Mouse (Mus musculus) liver, postnatal 0 days (tissue): ENCODE results near the gene G3bp2. TPM values are rescaled to one million over a fixed set of nuclear protein-coding genes. Genes with fewer than 3 reads are reported as not detected.

Experiments used
- ATAC-seq: fragments of 200-750 bp; cut with Nextera tagmentation; 2 replicates; pipeline ENCODE4 v1.8.0; 2017; ENCODE audit warnings: mild to moderate bottlenecking, moderate library complexity
- DNase-seq: peaks from one replicate; pipeline ENCODE4 v3.0.0-alpha.2; 2016
- H3K27ac ChIP-seq: fragments of 300-500 bp; sonication (generic); 2 replicates; pipeline ENCODE4 v1.5.1; 2014; ENCODE audit warnings: antibody characterized with exemption, moderate library complexity, mild to moderate bottlenecking, low read depth
- H3K27me3 ChIP-seq: fragments of 300-500 bp; sonication (generic); 2 replicates; pipeline ENCODE4 v1.6.1; 2014; ENCODE audit warnings: low read length, control low read depth, mixed read lengths; ENCODE audit not compliant: insufficient read depth
- H3K36me3 ChIP-seq: fragments of 300-500 bp; sonication (generic); replicated peaks from 2 replicates; pipeline ENCODE4 v1.6.1; 2014; ENCODE audit warnings: mild to moderate bottlenecking, control low read depth, low read length, moderate library complexity, mixed read lengths; ENCODE audit not compliant: insufficient read depth
- H3K4me1 ChIP-seq: fragments of 300-500 bp; sonication (generic); 2 replicates; pipeline ENCODE4 v1.6.1; 2014; ENCODE audit warnings: antibody characterized with exemption, mild to moderate bottlenecking, control low read depth; ENCODE audit not compliant: insufficient read depth
- H3K4me2 ChIP-seq: fragments of 300-500 bp; sonication (generic); 2 replicates; pipeline ENCODE4 v1.6.1; 2014; ENCODE audit warnings: low read depth, mild to moderate bottlenecking, low read length, moderate library complexity, mixed read lengths
- H3K4me3 ChIP-seq: fragments of 300-500 bp; sonication (generic); 2 replicates; pipeline ENCODE4 v1.5.1; 2014; ENCODE audit warnings: low read depth, low read length
- H3K9ac ChIP-seq: fragments of 300-500 bp; sonication (generic); replicated peaks from 2 replicates; pipeline ENCODE4 v1.6.1; 2014; ENCODE audit warnings: mild to moderate bottlenecking, moderate library complexity
- H3K9me3 ChIP-seq: fragments of 300-500 bp; sonication (generic); 2 replicates; pipeline ENCODE4 v1.6.1; 2016; ENCODE audit warnings: mild to moderate bottlenecking, control low read depth, low read length, mixed read lengths
- CTCF ChIP-seq: sonication (generic); IDR thresholded peaks from 2 replicates; pipeline ENCODE4 v1.5.1; 2016; ENCODE audit warnings: antibody characterized with exemption, low read depth
- EP300 ChIP-seq: IDR thresholded peaks from 2 replicates; pipeline ENCODE4 v1.6.1; 2016; ENCODE audit warnings: antibody characterized with exemption, low read depth, mild to moderate bottlenecking
- WGBS: fragments of 180-500 bp; shearing (Covaris S2); extraction: QIAGEN DNeasy Blood & Tissue Kit; methylation state at CpG from one replicate; pipeline ENCODE4 v1.1.7; 2014; ENCODE audit not compliant: insufficient replicate concordance; 5-methylcytosine and 5-hydroxymethylcytosine counted together
- polyA plus RNA-seq: library from polyadenylated mRNA; unstranded; fragments of >200 nt; fragmentation: Nextera tagmentation; extraction: Ambion mirVana; gene quantifications from 2 replicates; pipeline ENCODE4 v1.2.1, GENCODE M21; 2015

G3bp2 gene
- polyA plus RNA-seq, 1 experiment from 2014 or later, result 50.1 TPM

DNA sequence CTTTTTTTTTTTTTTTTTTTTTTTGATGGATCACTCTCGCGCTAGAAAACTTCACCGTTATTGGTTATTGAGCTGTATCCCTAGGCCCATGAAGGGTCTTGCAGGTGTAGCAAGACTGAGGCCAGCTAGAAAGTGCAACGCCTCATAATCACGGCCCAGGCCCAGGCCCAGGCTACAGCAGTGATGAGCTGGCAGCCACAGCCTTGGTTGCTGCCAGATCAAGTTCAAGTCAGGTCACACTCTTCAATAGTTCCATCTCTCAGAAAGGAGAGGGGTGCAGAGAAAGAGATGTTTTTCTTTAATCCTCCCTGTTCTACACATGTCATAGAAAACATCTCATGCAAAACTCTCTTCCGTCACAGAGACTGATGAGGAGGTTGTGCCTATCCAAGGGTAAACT lies 13.3 kb upstream of the G3bp2 start:
- TF ChIP-seq EP300 (no peak), CTCF (no peak)
- no peak for ATAC-seq
- Histone ChIP-seq H3K9me3 (no peaks in the 10 kb centered on the region), H3K36me3 (no peaks in the 10 kb centered on the region), H3K4me2 (no peak overlapping the region), H3K27ac (no peak overlapping the region), H3K27me3 (no peaks in the 10 kb centered on the region), H3K4me3 (no peak overlapping the region), H3K4me1 (peaks cover 2% of the 10 kb centered on the region; the same call in 1 of the 2 replicates), H3K9ac (no peak overlapping the region)
- WGBS, result 93% methylated on average over 6 of the region's 6 CpGs
- no peak for DNase-seq

DNA sequence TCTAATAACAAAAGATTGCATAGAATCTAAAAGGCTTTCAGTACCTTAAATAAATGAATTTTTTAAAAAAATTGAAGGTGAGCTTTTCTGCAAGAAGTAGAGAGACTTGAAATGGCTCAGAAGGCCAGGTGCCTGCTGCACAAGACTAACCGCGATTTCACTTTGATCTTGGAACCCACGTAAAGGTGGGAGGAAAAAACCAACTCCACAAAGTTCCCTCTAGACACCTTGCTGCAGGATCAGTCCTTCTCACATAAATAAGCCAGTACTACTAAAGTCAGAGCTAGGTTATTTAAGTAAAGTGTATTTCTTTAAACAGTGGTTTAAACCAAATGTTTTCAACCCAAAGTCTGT lies 10.5 kb upstream of the G3bp2 start:
- no peak for ATAC-seq
- no peaks in the 10 kb centered on the region for H3K36me3 ChIP-seq
- H3K9ac ChIP-seq, result no peak overlapping the region
- H3K27ac ChIP-seq, result no peak overlapping the region
- WGBS, result 68% methylated on average over 3 of the region's 3 CpGs
- H3K4me1 ChIP-seq, result peaks cover 2% of the 10 kb centered on the region; the same call in 1 of the 2 replicates
- H3K4me2 ChIP-seq, result peak overlapping the region; percentile 54
- TF ChIP-seq EP300 (no peak), CTCF (no peak)
- no peak for DNase-seq
- H3K9me3 ChIP-seq, result no peaks in the 10 kb centered on the region
- no peaks in the 10 kb centered on the region for H3K27me3 ChIP-seq
- H3K4me3 ChIP-seq, result no peak overlapping the region

DNA sequence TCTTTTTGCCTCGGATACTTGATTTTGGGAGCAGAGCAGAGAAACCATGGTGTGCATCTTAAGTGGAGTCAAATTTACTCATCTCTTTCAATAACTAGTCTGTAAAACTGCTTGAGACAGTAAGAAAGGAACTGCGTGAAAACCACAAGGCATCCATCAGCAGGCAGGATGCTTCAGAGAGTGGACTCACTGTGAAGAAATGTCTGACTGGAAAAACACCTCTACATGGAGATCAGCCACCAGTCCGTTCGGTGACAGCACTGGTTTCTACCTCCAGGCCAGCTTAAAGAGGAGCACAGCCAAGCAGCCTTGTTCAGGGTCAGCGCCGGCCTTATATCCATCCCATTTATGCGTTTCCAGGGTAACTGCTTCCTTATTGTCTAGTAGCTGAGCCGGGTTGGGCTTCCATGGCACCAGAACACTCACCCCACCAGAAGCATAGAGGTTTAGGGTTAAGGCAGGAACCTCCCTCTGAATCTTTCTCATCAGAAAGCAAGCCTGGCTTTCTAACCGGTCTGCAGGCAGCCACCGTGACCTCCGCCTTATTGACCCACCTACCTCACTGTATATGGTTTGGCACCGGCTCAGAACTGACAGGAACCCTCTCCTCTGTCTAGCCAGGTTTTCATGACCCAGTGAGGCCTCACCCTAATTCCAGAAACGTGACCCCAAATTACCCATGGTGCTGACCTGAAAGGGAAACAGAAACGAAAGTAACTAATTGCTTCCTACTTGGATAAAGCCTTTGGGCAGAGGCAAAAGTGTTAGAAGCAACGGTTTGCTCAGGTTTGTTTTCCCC lies 9.9 kb upstream of the G3bp2 start:
- no peaks in the 10 kb centered on the region for H3K27me3 ChIP-seq
- DNase-seq (peak; percentile 44), ATAC-seq (peak; percentile 73)
- no peaks in the 10 kb centered on the region for H3K36me3 ChIP-seq
- H3K9me3 ChIP-seq, result no peaks in the 10 kb centered on the region
- H3K4me2 ChIP-seq, result peak overlapping the region; percentile 54
- peaks cover under 1% of the 10 kb centered on the region; the same call in 1 of the 2 replicates for H3K4me1 ChIP-seq
- no peak overlapping the region for H3K4me3 ChIP-seq
- H3K9ac ChIP-seq, result no peak overlapping the region
- TF ChIP-seq EP300, result no peak
- no peak overlapping the region for H3K27ac ChIP-seq
- 52% methylated on average over 15 of the region's 15 CpGs for WGBS

DNA sequence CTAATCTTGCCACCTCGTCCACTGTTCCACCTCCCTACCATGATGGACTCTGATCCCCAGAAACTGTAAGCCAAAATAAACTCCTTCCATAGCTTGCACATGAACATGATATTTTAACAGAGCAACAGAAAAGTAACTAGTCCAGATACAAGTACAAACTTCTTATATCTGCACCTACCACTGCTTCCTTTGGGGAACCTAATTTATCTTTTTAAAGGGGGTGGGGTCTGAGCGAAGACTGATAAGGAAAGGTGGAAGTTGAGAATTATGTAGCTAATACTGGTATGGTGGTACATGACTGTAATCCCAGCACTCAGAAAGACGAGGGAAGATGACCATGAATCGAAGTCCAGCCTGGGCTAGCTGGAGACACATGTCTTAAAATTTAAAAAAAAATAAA lies 4.0 kb upstream of the G3bp2 start:
- Histone ChIP-seq H3K9ac (no peak overlapping the region), H3K9me3 (peaks cover 2% of the 10 kb centered on the region; the same call in 1 of the 2 replicates), H3K4me2 (no peak overlapping the region), H3K4me3 (no peak overlapping the region), H3K4me1 (peaks cover 6% of the 10 kb centered on the region; the same call in 1 of the 2 replicates), H3K27me3 (no peaks in the 10 kb centered on the region), H3K36me3 (no peaks in the 10 kb centered on the region), H3K27ac (no peak overlapping the region)
- WGBS, result 77% methylated on average over 4 of the region's 4 CpGs
- TF ChIP-seq CTCF, result no peak
- TF ChIP-seq EP300, result no peak
- no peak for ATAC-seq
- no peak for DNase-seq

GRCm38 (mm10) chr5:92085821-92086550 lies 2.5 kb upstream of the G3bp2 start:
- Histone ChIP-seq H3K4me3 (no peak overlapping the region), H3K36me3 (no peaks in the 10 kb centered on the region), H3K9ac (no peak overlapping the region), H3K9me3 (peaks cover 2% of the 10 kb centered on the region; the same call in 1 of the 2 replicates), H3K27ac (no peak overlapping the region), H3K4me1 (peaks cover 20% of the 10 kb centered on the region), H3K27me3 (no peaks in the 10 kb centered on the region), H3K4me2 (no peak overlapping the region)
- DNase-seq (no peak), ATAC-seq (no peak)
- WGBS, result 65% methylated on average over 7 of the region's 7 CpGs
- TF ChIP-seq CTCF, result no peak
- no peak for TF ChIP-seq EP300

- TF ChIP-seq CTCF (no peak), EP300 (no peak)
- H3K27ac ChIP-seq, result no peak overlapping the region
- peaks cover 21% of the 10 kb centered on the region for H3K4me1 ChIP-seq
- no peaks in the 10 kb centered on the region for H3K27me3 ChIP-seq
- no peak overlapping the region for H3K4me2 ChIP-seq
- no peak overlapping the region for H3K9ac ChIP-seq
- DNase-seq (no peak), ATAC-seq (no peak)
- no peaks in the 10 kb centered on the region for H3K36me3 ChIP-seq
- 67% methylated on average over 4 of the region's 4 CpGs for WGBS
- peaks cover 2% of the 10 kb centered on the region; the same call in 1 of the 2 replicates for H3K9me3 ChIP-seq
- no peak overlapping the region for H3K4me3 ChIP-seq
Measured at GRCm38 (mm10) chr5:92085246-92085645, 1.7 kb upstream of the G3bp2 start.
